19 mouse cellular contexts compared by ENCODE assay signal in genomic region chr10:112394399-112394970, GRCm38 (mm10).
DNase-seq lines count a peak whose midpoint lies in the region; ATAC-seq lines count a peak whose summit lies in the region.
"Had no signal": no experiment of that assay in that cellular context is flagged by ENCODE, and none has a peak within 500 bp of the region (broad histone marks: within the 10 kb centered on the region; RNA-seq: fewer than 3 reads in every experiment).

No protein-coding gene starts in this region.

- H3K4me3 ChIP-seq in embryonic facial prominence, embryonic 11.5 days (ENCODE audit: low read depth, low read length), result no peak overlapping the region
- no peak overlapping the region for H3K4me3 ChIP-seq in embryonic facial prominence, embryonic 10.5 days
- H3K4me3 ChIP-seq in hindbrain, embryonic 15.5 days, result no peak overlapping the region
- no peak overlapping the region for H3K4me3 ChIP-seq in midbrain, embryonic 15.5 days
- H3K4me3 ChIP-seq in forebrain, embryonic 11.5 days (ENCODE audit: low read depth, low read length), result no peak overlapping the region
- H3K4me3 ChIP-seq: embryonic facial prominence, embryonic 13.5 days; forebrain, embryonic 12.5 days; heart, embryonic 12.5 days; myocyte had no signal

- WGBS in embryonic facial prominence, embryonic 11.5 days, result 38% methylated on average over 8 of the region's 8 CpGs
- 44% methylated on average over 8 of the region's 8 CpGs for WGBS in embryonic facial prominence, embryonic 10.5 days
- 35% methylated on average over 8 of the region's 8 CpGs for WGBS in hindbrain, embryonic 15.5 days
- WGBS in midbrain, embryonic 15.5 days, result 33% methylated on average over 8 of the region's 8 CpGs
- WGBS in forebrain, embryonic 11.5 days, result 66% methylated on average over 8 of the region's 8 CpGs

- H3K9me3 ChIP-seq in embryonic facial prominence, embryonic 11.5 days (replicated peaks; ENCODE audit: control insufficient read depth, low read length), result no peaks in the 10 kb centered on the region
- no peaks in the 10 kb centered on the region for H3K9me3 ChIP-seq in embryonic facial prominence, embryonic 10.5 days
- no peaks in the 10 kb centered on the region for H3K9me3 ChIP-seq in hindbrain, embryonic 15.5 days
- H3K9me3 ChIP-seq in midbrain, embryonic 15.5 days, result no peaks in the 10 kb centered on the region
- H3K9me3 ChIP-seq in forebrain, embryonic 11.5 days (ENCODE audit: control insufficient read depth, low read length), result no peaks in the 10 kb centered on the region
- H3K9me3 ChIP-seq: embryonic facial prominence, embryonic 13.5 days; forebrain, embryonic 12.5 days; heart, embryonic 12.5 days had no signal

- H3K4me1 ChIP-seq in embryonic facial prominence, embryonic 11.5 days (ENCODE audit: control insufficient read depth, insufficient read depth, low read length), result no peaks in the 10 kb centered on the region
- no peaks in the 10 kb centered on the region for H3K4me1 ChIP-seq in embryonic facial prominence, embryonic 10.5 days
- H3K4me1 ChIP-seq in hindbrain, embryonic 15.5 days (replicated peaks), result no peaks in the 10 kb centered on the region
- no peaks in the 10 kb centered on the region for H3K4me1 ChIP-seq in midbrain, embryonic 15.5 days
- no peaks in the 10 kb centered on the region for H3K4me1 ChIP-seq in forebrain, embryonic 11.5 days (replicated peaks; ENCODE audit: control insufficient read depth, insufficient read depth, low read length)
- H3K4me1 ChIP-seq: embryonic facial prominence, embryonic 13.5 days; forebrain, embryonic 12.5 days; heart, embryonic 12.5 days had no signal

- H3K27me3 ChIP-seq in embryonic facial prominence, embryonic 11.5 days (ENCODE audit: control insufficient read depth, insufficient read depth, low read length), result no peaks in the 10 kb centered on the region
- H3K27me3 ChIP-seq in embryonic facial prominence, embryonic 10.5 days (replicated peaks; ENCODE audit: low read depth, poor library complexity, severe bottlenecking), result no peaks in the 10 kb centered on the region
- H3K27me3 ChIP-seq in hindbrain, embryonic 15.5 days, result no peaks in the 10 kb centered on the region
- H3K27me3 ChIP-seq in midbrain, embryonic 15.5 days (replicated peaks), result no peaks in the 10 kb centered on the region
- no peaks in the 10 kb centered on the region for H3K27me3 ChIP-seq in forebrain, embryonic 11.5 days (ENCODE audit: control insufficient read depth, insufficient read depth, low read length)
- H3K27me3 ChIP-seq: forebrain, embryonic 12.5 days; heart, embryonic 12.5 days had no signal

- H3K36me3 ChIP-seq in embryonic facial prominence, embryonic 11.5 days (replicated peaks; ENCODE audit: control insufficient read depth, insufficient read depth, low read depth, low read length), result no peaks in the 10 kb centered on the region
- H3K36me3 ChIP-seq in embryonic facial prominence, embryonic 10.5 days (replicated peaks), result no peaks in the 10 kb centered on the region
- H3K36me3 ChIP-seq in hindbrain, embryonic 15.5 days, result no peaks in the 10 kb centered on the region
- H3K36me3 ChIP-seq in midbrain, embryonic 15.5 days (replicated peaks), result no peaks in the 10 kb centered on the region
- no peaks in the 10 kb centered on the region for H3K36me3 ChIP-seq in forebrain, embryonic 11.5 days (ENCODE audit: control insufficient read depth, insufficient read depth, low read length)
- H3K36me3 ChIP-seq: embryonic facial prominence, embryonic 13.5 days; forebrain, embryonic 12.5 days; heart, embryonic 12.5 days had no signal

- no peak overlapping the region for H3K27ac ChIP-seq in embryonic facial prominence, embryonic 11.5 days (replicated peaks; ENCODE audit: low read depth, low read length)
- no peak overlapping the region for H3K27ac ChIP-seq in embryonic facial prominence, embryonic 10.5 days (replicated peaks)
- no peak overlapping the region for H3K27ac ChIP-seq in hindbrain, embryonic 15.5 days (replicated peaks)
- no peak overlapping the region for H3K27ac ChIP-seq in midbrain, embryonic 15.5 days
- no peak overlapping the region for H3K27ac ChIP-seq in forebrain, embryonic 11.5 days (ENCODE audit: low read depth, low read length)
- H3K27ac ChIP-seq: embryonic facial prominence, embryonic 13.5 days; forebrain, embryonic 12.5 days had no signal

- DNase-seq in embryonic facial prominence, embryonic 11.5 days (ENCODE audit: low spot score), result peak; percentile 27
- DNase-seq in embryonic facial prominence, embryonic 10.5 days (ENCODE audit: low spot score), result no peak
- no peak for DNase-seq in forebrain, embryonic 11.5 days (ENCODE audit: low spot score)
- no peak for DNase-seq in lung, postnatal 10 days
- no peak for DNase-seq in adrenal gland, postnatal 4 days (ENCODE audit: low spot score in 2 of 2)
- DNase-seq in testis, postnatal 14 days (ENCODE audit: low spot score), result no peak
- DNase-seq: cerebellum, adult 18-20 months; heart, postnatal 36 days; kidney, adult 11 months; kidney, postnatal 10 days; layer of hippocampus, adult 9-11 months; liver; lung, adult 2 months had no signal

- H3K9ac ChIP-seq in embryonic facial prominence, embryonic 11.5 days (replicated peaks; ENCODE audit: low read length), result no peak overlapping the region
- no peak overlapping the region for H3K9ac ChIP-seq in hindbrain, embryonic 15.5 days
- H3K9ac ChIP-seq in midbrain, embryonic 15.5 days, result no peak overlapping the region
- no peak overlapping the region for H3K9ac ChIP-seq in forebrain, embryonic 11.5 days (ENCODE audit: low read length)
- H3K9ac ChIP-seq: embryonic facial prominence, embryonic 13.5 days; forebrain, embryonic 12.5 days; heart, embryonic 12.5 days had no signal

- no peak overlapping the region for H3K4me2 ChIP-seq in embryonic facial prominence, embryonic 11.5 days (ENCODE audit: low read depth, low read length)
- no peak overlapping the region for H3K4me2 ChIP-seq in hindbrain, embryonic 15.5 days
- H3K4me2 ChIP-seq in midbrain, embryonic 15.5 days, result no peak overlapping the region
- H3K4me2 ChIP-seq in forebrain, embryonic 11.5 days (ENCODE audit: low read depth, low read length, severe bottlenecking), result no peak overlapping the region
- H3K4me2 ChIP-seq: embryonic facial prominence, embryonic 13.5 days; forebrain, embryonic 12.5 days; heart, embryonic 12.5 days had no signal

- ATAC-seq in embryonic facial prominence, embryonic 11.5 days (replicated peaks; ENCODE audit: insufficient number of reproducible peaks, low FRiP score, low TSS enrichment, low read depth), result no peak
- ATAC-seq in hindbrain, embryonic 15.5 days (ENCODE audit: low FRiP score, low read depth), result 0 out of 2 replicates have a peak, but pooled peaks have one; percentile 56
- ATAC-seq in midbrain, embryonic 15.5 days (replicated peaks), result peak; percentile 86
- ATAC-seq in forebrain, embryonic 11.5 days (replicated peaks; ENCODE audit: low FRiP score), result no peak

Comparison
In these comparisons a context has a peak if more than half of its experiments do, and no peak if none do; other contexts are left out.
1. ATAC-seq: peak in hindbrain, embryonic 15.5 days (single experiment) and midbrain, embryonic 15.5 days (single experiment); none in embryonic facial prominence, embryonic 11.5 days (single experiment) and forebrain, embryonic 11.5 days (single experiment).